Comparison of ENCODE assay signal across 8 mouse cellular contexts in genomic region chr3:88502031-88502571, GRCm38 (mm10). TPM values are rescaled to one million over a fixed set of nuclear protein-coding genes. Genes with fewer than 3 reads are reported as not detected.
DNase-seq lines count a peak whose midpoint lies in the region; ATAC-seq and TF ChIP-seq lines count a peak whose summit lies in the region.

No protein-coding gene starts in this region.

- DNase-seq in layer of hippocampus, adult 2 months (ENCODE audit: low spot score in 2 of 2), result no peak
- DNase-seq in layer of hippocampus, adult 9-10 months (ENCODE audit: low spot score), result no peak
- no peak for DNase-seq in embryonic facial prominence, embryonic 11.5 days (ENCODE audit: low spot score)
- DNase-seq in hindbrain, embryonic 10.5 days (ENCODE audit: low spot score), result no peak
- no peak for DNase-seq in gastrocnemius, postnatal 10 days
- DNase-seq in left cerebral cortex, adult 11 months (ENCODE audit: low spot score), result no peak

- 0 out of 2 replicates have a peak, but pooled peaks cover 3% of the 10 kb centered on the region for H3K27me3 ChIP-seq in embryonic facial prominence, embryonic 11.5 days (ENCODE audit: control insufficient read depth, insufficient read depth, low read length)
- peaks cover 50% of the 10 kb centered on the region for H3K27me3 ChIP-seq in hindbrain, embryonic 10.5 days (ENCODE audit: insufficient read depth, poor library complexity, severe bottlenecking)
- H3K27me3 ChIP-seq in limb, embryonic 13.5 days, result no peaks in the 10 kb centered on the region
- H3K27me3 ChIP-seq in neural tube, embryonic 12.5 days (replicated peaks), result peaks cover 32% of the 10 kb centered on the region

- ATAC-seq in embryonic facial prominence, embryonic 11.5 days (replicated peaks; ENCODE audit: insufficient number of reproducible peaks, low FRiP score, low TSS enrichment, low read depth), result no peak
- no peak for ATAC-seq in limb, embryonic 13.5 days (ENCODE audit: low FRiP score, low read depth)
- ATAC-seq in neural tube, embryonic 12.5 days (ENCODE audit: low FRiP score, low read depth), result 0 out of 2 replicates have a peak, but pooled peaks have one; percentile 22

- peak overlapping the region; percentile 100 for H3K4me2 ChIP-seq in embryonic facial prominence, embryonic 11.5 days (ENCODE audit: low read depth, low read length)
- H3K4me2 ChIP-seq in limb, embryonic 13.5 days (replicated peaks), result peak overlapping the region; percentile 99
- H3K4me2 ChIP-seq in neural tube, embryonic 12.5 days (replicated peaks), result peak overlapping the region; percentile 94

- 16% methylated on average over 11 of the region's 11 CpGs for WGBS in embryonic facial prominence, embryonic 11.5 days
- 16% methylated on average over 11 of the region's 11 CpGs for whole genome bisulfite sequencing in hindbrain, embryonic 10.5 days
- 11% methylated on average over 11 of the region's 11 CpGs for WGBS in limb, embryonic 13.5 days
- 18% methylated on average over 11 of the region's 11 CpGs for WGBS in neural tube, embryonic 12.5 days

- no peaks in the 10 kb centered on the region for H3K9me3 ChIP-seq in embryonic facial prominence, embryonic 11.5 days (replicated peaks; ENCODE audit: control insufficient read depth, low read length)
- no peaks in the 10 kb centered on the region for H3K9me3 ChIP-seq in hindbrain, embryonic 10.5 days
- no peaks in the 10 kb centered on the region for H3K9me3 ChIP-seq in limb, embryonic 13.5 days
- no peaks in the 10 kb centered on the region for H3K9me3 ChIP-seq in neural tube, embryonic 12.5 days

- peaks cover 8% of the 10 kb centered on the region; the same call in 1 of the 2 replicates for H3K4me1 ChIP-seq in embryonic facial prominence, embryonic 11.5 days (ENCODE audit: control insufficient read depth, insufficient read depth, low read length)
- peaks cover 58% of the 10 kb centered on the region for H3K4me1 ChIP-seq in hindbrain, embryonic 10.5 days (replicated peaks)
- peaks cover 67% of the 10 kb centered on the region for H3K4me1 ChIP-seq in limb, embryonic 13.5 days
- peaks cover 14% of the 10 kb centered on the region for H3K4me1 ChIP-seq in neural tube, embryonic 12.5 days

- H3K4me3 ChIP-seq in layer of hippocampus, adult 2 months, result peak overlapping the region; percentile 98
- H3K4me3 ChIP-seq in embryonic facial prominence, embryonic 11.5 days (ENCODE audit: low read depth, low read length), result peak overlapping the region; percentile 60
- peak overlapping the region; percentile 76 for H3K4me3 ChIP-seq in hindbrain, embryonic 10.5 days
- peak overlapping the region; percentile 86 for H3K4me3 ChIP-seq in limb, embryonic 13.5 days
- H3K4me3 ChIP-seq in neural tube, embryonic 12.5 days, result peak overlapping the region; percentile 54

- peak overlapping the region; percentile 56 for H3K9ac ChIP-seq in embryonic facial prominence, embryonic 11.5 days (replicated peaks; ENCODE audit: low read length)
- H3K9ac ChIP-seq in limb, embryonic 13.5 days, result peak overlapping the region; percentile 94
- peak overlapping the region; percentile 71 for H3K9ac ChIP-seq in neural tube, embryonic 12.5 days

- H3K27ac ChIP-seq in layer of hippocampus, adult 2 months, result peak overlapping the region; percentile 92
- no peak overlapping the region for H3K27ac ChIP-seq in embryonic facial prominence, embryonic 11.5 days (replicated peaks; ENCODE audit: low read depth, low read length)
- peak overlapping the region; percentile 82; the same call in 1 of the 2 replicates for H3K27ac ChIP-seq in hindbrain, embryonic 10.5 days
- H3K27ac ChIP-seq in limb, embryonic 13.5 days, result peak overlapping the region; percentile 92
- no peak overlapping the region for H3K27ac ChIP-seq in neural tube, embryonic 12.5 days

- no peak for TF ChIP-seq CTCF in layer of hippocampus, adult 2 months (conservative IDR thresholded peaks at IDR 0.05)

- H3K36me3 ChIP-seq in embryonic facial prominence, embryonic 11.5 days (replicated peaks; ENCODE audit: control insufficient read depth, insufficient read depth, low read depth, low read length), result no peaks in the 10 kb centered on the region
- H3K36me3 ChIP-seq in hindbrain, embryonic 10.5 days, result no peaks in the 10 kb centered on the region
- H3K36me3 ChIP-seq in limb, embryonic 13.5 days, result peaks cover 19% of the 10 kb centered on the region
- H3K36me3 ChIP-seq in neural tube, embryonic 12.5 days, result no peaks in the 10 kb centered on the region

RNA-seq across cellular contexts. Expression of gene Lmna, which starts 7.7 kb away (rescaled TPM):
- 10 to 100 TPM; 34.6 to 36.1 TPM for total RNA-seq in layer of hippocampus, adult 2 months (2021)
- polyA plus RNA-seq in embryonic facial prominence, embryonic 11.5 days (2014; fragmentation: Nextera tagmentation; extraction: Ambion mirVana), result 28.7 and 30.5 TPM in 2 replicates
- polyA plus RNA-seq in hindbrain, embryonic 10.5 days (2016; fragmentation: Nextera tagmentation; extraction: Ambion mirVana), result 13.4 and 24.0 TPM in 2 replicates
- polyA plus RNA-seq in limb, embryonic 13.5 days (2015; fragmentation: Nextera tagmentation; extraction: Ambion mirVana), result 174 and 183 TPM in 2 replicates
- 27.6 and 27.9 TPM in 2 replicates for polyA plus RNA-seq in neural tube, embryonic 12.5 days (2016; fragmentation: Nextera tagmentation; extraction: Ambion mirVana)
- total RNA-seq in gastrocnemius, postnatal 10 days (2021), result 100 to 1,000 TPM; 189 to 213 TPM

RNA-seq across cellular contexts. Expression of gene Mex3a, which starts 30.1 kb away (rescaled TPM):
- 1 to 10 TPM; 2.8 to 3.7 TPM for total RNA-seq in layer of hippocampus, adult 2 months (2021)
- 40.1 and 41.0 TPM in 2 replicates for polyA plus RNA-seq in embryonic facial prominence, embryonic 11.5 days (2014; fragmentation: Nextera tagmentation; extraction: Ambion mirVana)
- polyA plus RNA-seq in hindbrain, embryonic 10.5 days (2016; fragmentation: Nextera tagmentation; extraction: Ambion mirVana), result 30.7 and 31.0 TPM in 2 replicates
- polyA plus RNA-seq in limb, embryonic 13.5 days (2015; fragmentation: Nextera tagmentation; extraction: Ambion mirVana), result 32.9 and 33.9 TPM in 2 replicates
- 41.9 and 43.3 TPM in 2 replicates for polyA plus RNA-seq in neural tube, embryonic 12.5 days (2016; fragmentation: Nextera tagmentation; extraction: Ambion mirVana)
- total RNA-seq in gastrocnemius, postnatal 10 days (2021), result 1 to 10 TPM; 3.0 to 6.3 TPM

RNA-seq across cellular contexts. Expression of gene Sema4a, which starts 41.1 kb away (rescaled TPM):
- 10 to 100 TPM; 37.0 to 42.9 TPM for total RNA-seq in layer of hippocampus, adult 2 months (2021)
- 5.3 and 6.5 TPM in 2 replicates for polyA plus RNA-seq in embryonic facial prominence, embryonic 11.5 days (2014; fragmentation: Nextera tagmentation; extraction: Ambion mirVana)
- polyA plus RNA-seq in hindbrain, embryonic 10.5 days (2016; fragmentation: Nextera tagmentation; extraction: Ambion mirVana), result 3.8 and 8.6 TPM in 2 replicates
- polyA plus RNA-seq in limb, embryonic 13.5 days (2015; fragmentation: Nextera tagmentation; extraction: Ambion mirVana), result 7.9 and 9.9 TPM in 2 replicates
- polyA plus RNA-seq in neural tube, embryonic 12.5 days (2016; fragmentation: Nextera tagmentation; extraction: Ambion mirVana), result 13.6 and 15.3 TPM in 2 replicates
- total RNA-seq in gastrocnemius, postnatal 10 days (2021), result 1 to 10 TPM; 2.3 to 3.7 TPM

RNA-seq across cellular contexts. Expression of gene Rab25, which starts 46.0 kb away (rescaled TPM):
- total RNA-seq in layer of hippocampus, adult 2 months (2021), result not detected
- 3.7 and 4.0 TPM in 2 replicates for polyA plus RNA-seq in embryonic facial prominence, embryonic 11.5 days (2014; fragmentation: Nextera tagmentation; extraction: Ambion mirVana)
- polyA plus RNA-seq in hindbrain, embryonic 10.5 days (2016; fragmentation: Nextera tagmentation; extraction: Ambion mirVana), result 2.1 and 2.9 TPM in 2 replicates
- polyA plus RNA-seq in limb, embryonic 13.5 days (2015; fragmentation: Nextera tagmentation; extraction: Ambion mirVana), result 7.7 and 9.3 TPM in 2 replicates
- 0.29 and 0.57 TPM in 2 replicates for polyA plus RNA-seq in neural tube, embryonic 12.5 days (2016; fragmentation: Nextera tagmentation; extraction: Ambion mirVana)
- total RNA-seq in gastrocnemius, postnatal 10 days (2021), result not detected

RNA-seq across cellular contexts. Expression of gene Lamtor2, which starts 50.8 kb away (rescaled TPM):
- total RNA-seq in layer of hippocampus, adult 2 months (2021), result 100 to 1,000 TPM in 1 of 2 experiments, 10 to 100 TPM in 1; 96.0 to 106 TPM
- 77.4 and 82.0 TPM in 2 replicates for polyA plus RNA-seq in embryonic facial prominence, embryonic 11.5 days (2014; fragmentation: Nextera tagmentation; extraction: Ambion mirVana)
- polyA plus RNA-seq in hindbrain, embryonic 10.5 days (2016; fragmentation: Nextera tagmentation; extraction: Ambion mirVana), result 173 and 180 TPM in 2 replicates
- 147 and 154 TPM in 2 replicates for polyA plus RNA-seq in limb, embryonic 13.5 days (2015; fragmentation: Nextera tagmentation; extraction: Ambion mirVana)
- polyA plus RNA-seq in neural tube, embryonic 12.5 days (2016; fragmentation: Nextera tagmentation; extraction: Ambion mirVana), result 143 and 145 TPM in 2 replicates
- total RNA-seq in gastrocnemius, postnatal 10 days (2021), result 10 to 100 TPM; 75.4 to 81.8 TPM

Comparison
In these comparisons a context has a peak if more than half of its experiments do, and no peak if none do; other contexts are left out.
1. H3K27ac ChIP-seq: peak in layer of hippocampus, adult 2 months (single experiment), hindbrain, embryonic 10.5 days (single experiment) and limb, embryonic 13.5 days (single experiment); none in embryonic facial prominence, embryonic 11.5 days (single experiment) and neural tube, embryonic 12.5 days (single experiment).
2. Peak in every context shown above with its lines, with median percentiles within 50 percentile points of each other: H3K4me3 ChIP-seq, H3K4me2 ChIP-seq and H3K9ac ChIP-seq.